Mouse (Mus musculus): ENCODE results near the gene Abhd16b.
A peak's percentile ranks its signal among the peaks of the same experiment; 100 is the strongest.

The Abhd16b gene

GRCm38 (mm10) chr2:181493156-181493927 lies at the start of gene Abhd16b:
Gene Abhd16b, plus strand, starts transcription at chr2:181493206.
- DNase-seq (ENCODE audit: low read depth), result no peak

GRCm38 (mm10) chr2:181452181-181452580 lies 40.8 kb upstream of the Abhd16b start:
- no peak for DNase-seq (ENCODE audit: low read depth)

- no peak for DNase-seq (ENCODE audit: low read depth)
Measured at GRCm38 (mm10) chr2:181453274-181453673, 39.7 kb upstream of the Abhd16b start.

DNA sequence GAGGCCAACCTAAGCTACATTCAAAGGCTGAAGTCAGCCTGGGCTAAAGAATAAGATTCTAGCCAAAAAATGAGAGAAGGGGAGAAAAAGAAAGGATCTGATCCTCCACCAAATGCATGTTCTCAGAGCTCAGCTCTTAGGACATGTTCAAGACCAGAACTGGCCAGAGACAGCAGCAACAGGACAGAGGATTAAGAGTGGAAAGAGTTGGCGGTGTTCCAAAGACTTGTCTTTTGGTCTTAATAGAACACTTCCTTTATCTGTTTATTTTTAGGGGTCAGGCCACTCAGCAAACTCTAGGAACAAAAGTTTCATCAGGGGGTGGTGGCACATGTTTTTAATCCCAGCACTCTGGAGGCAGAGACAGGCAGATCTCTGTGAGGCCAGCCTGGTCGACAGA lies 37.1 kb upstream of the Abhd16b start:
- DNase-seq (ENCODE audit: low read depth), result no peak

- no peak for DNase-seq (ENCODE audit: low read depth)
Measured at GRCm38 (mm10) chr2:181457831-181458230, 35.2 kb upstream of the Abhd16b start.

GRCm38 (mm10) chr2:181458411-181459152 lies 34.4 kb upstream of the Abhd16b start:
- peak; percentile 35 for DNase-seq (ENCODE audit: low read depth)

- DNase-seq (ENCODE audit: low read depth), result peak; percentile 27
Measured at GRCm38 (mm10) chr2:181459153-181459672, 33.8 kb upstream of the Abhd16b start, which contains the start of gene Zbtb46. Gene Zbtb46, minus strand, starts transcription at chr2:181459426.

DNA sequence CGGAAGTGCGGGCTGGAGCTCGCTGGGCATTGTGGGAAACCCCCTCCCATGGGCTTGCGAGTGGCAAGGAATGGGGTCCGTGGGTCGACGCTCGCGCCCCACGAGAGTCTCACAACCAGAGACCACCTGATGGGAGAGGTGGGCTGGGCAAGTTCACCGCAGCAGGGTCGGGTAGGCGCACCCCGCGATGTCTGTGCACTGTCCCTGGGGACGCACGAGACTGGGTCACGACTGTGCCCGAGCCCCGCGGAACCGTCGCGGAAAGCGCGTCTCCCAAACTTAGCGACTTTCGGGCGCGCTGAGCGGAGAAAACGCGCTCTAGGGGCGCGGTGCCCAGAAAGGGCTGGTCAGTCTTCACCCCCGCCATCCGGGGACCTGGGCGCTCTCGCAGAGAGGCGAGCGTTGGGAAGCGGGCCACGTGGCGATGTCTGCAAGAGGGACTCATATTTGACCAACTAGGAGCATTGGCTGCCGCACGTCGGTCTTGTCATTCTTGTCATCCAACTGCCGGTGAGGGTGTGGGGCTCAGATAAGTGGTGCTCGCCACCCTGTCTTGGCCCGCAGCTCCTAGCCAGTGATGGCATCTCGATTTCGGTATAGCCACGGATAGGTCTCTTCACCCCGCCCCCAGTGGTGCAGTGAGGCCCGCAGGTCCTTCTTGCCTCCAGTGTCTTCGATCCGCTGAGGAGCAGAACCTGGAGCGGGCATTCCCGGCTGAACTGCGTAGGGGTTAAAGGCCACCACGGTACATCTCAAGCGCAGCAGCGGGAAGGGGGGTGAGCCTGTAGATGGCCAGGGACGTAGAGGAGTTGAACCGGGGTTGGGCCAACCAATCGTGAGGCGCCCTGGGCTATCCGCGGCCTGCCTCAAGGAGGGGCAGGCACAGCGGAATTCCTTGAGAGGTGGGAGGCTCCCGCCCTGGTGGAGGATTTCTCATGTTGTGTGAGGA lies 33.1 kb upstream of the Abhd16b start:
- peak; percentile 35 for DNase-seq (ENCODE audit: low read depth)

GRCm38 (mm10) chr2:181461536-181462100 lies 31.4 kb upstream of the Abhd16b start:
- DNase-seq (ENCODE audit: low read depth), result no peak

- no peak for DNase-seq (ENCODE audit: low read depth)
Measured at GRCm38 (mm10) chr2:181462604-181463003, 30.4 kb upstream of the Abhd16b start.

GRCm38 (mm10) chr2:181463008-181463738 lies 29.8 kb upstream of the Abhd16b start:
- no peak for DNase-seq (ENCODE audit: low read depth)

DNA sequence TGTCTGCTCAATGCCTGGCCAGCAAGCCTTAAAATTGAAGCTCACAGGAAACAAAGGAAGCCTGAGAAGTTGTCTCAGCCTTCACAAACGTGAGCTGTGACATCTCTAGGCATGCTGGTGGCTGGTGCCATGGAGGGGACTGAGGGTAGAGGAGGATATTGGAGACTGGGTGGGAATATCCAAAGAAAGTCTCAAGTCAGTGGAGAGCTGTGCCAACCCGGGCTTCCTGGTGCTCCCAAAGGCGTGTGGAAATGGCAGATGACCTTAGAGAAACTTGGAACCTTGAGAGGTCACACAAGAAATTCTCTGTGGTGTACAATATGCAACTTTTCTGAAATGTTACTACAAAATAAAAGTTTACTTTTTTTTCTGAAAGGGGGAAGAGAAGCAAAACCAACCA lies 27.6 kb upstream of the Abhd16b start:
- no peak for DNase-seq (ENCODE audit: low read depth)

- DNase-seq (ENCODE audit: low read depth), result no peak
Measured at GRCm38 (mm10) chr2:181470285-181470684, 22.7 kb upstream of the Abhd16b start.

DNA sequence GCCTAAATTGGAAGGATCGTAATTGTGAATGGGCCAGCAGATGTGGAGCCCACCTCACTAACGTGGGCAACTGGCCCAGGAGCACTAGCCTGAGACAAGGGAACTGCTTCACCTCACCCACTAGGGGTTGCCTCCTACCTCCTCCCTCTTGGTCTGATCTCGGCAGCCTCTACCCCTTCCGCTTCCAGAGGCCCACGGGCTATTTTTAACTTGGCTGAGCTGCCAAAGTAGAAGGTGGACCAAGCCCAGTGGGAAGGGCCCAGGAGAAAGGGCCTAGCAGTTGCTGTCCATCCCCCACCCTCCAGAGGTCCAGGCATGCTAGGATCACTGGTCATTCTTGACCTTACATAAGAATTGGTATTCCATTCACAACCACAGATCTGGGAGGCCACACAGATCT lies 21.8 kb upstream of the Abhd16b start:
- DNase-seq (ENCODE audit: low read depth), result no peak

DNA sequence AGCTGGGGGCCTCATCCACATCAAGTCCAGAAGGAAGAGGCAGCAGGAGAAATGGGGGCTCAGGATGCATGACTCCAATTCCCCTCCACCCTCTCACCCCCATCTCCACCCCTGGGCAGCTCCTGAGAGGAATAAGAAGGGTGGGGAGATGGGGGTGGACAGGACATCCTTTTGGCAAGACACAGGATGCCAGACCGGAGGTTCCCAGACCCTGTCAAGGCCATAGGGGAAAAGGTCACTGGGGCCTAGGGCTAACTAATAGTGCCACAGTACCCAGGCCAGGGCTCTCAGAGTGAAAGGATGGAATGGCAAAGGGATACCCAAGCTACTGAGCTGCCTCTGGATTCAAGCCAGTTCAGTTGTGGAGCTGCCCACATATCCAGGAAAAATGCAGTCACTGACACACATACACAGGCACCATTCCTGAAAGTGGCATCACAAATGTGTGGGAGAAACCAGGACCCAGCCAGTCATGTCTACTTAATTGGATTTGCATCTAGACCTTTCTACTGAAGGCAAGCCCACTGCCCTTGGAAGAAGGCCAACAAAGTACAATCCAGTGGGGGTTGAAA lies 20.7 kb upstream of the Abhd16b start:
- DNase-seq (ENCODE audit: low read depth), result no peak

GRCm38 (mm10) chr2:181483120-181483519 lies 9.9 kb upstream of the Abhd16b start:
- DNase-seq (ENCODE audit: low read depth), result no peak

GRCm38 (mm10) chr2:181483562-181484318 lies 9.3 kb upstream of the Abhd16b start:
- DNase-seq (ENCODE audit: low read depth), result peak; percentile 74

DNA sequence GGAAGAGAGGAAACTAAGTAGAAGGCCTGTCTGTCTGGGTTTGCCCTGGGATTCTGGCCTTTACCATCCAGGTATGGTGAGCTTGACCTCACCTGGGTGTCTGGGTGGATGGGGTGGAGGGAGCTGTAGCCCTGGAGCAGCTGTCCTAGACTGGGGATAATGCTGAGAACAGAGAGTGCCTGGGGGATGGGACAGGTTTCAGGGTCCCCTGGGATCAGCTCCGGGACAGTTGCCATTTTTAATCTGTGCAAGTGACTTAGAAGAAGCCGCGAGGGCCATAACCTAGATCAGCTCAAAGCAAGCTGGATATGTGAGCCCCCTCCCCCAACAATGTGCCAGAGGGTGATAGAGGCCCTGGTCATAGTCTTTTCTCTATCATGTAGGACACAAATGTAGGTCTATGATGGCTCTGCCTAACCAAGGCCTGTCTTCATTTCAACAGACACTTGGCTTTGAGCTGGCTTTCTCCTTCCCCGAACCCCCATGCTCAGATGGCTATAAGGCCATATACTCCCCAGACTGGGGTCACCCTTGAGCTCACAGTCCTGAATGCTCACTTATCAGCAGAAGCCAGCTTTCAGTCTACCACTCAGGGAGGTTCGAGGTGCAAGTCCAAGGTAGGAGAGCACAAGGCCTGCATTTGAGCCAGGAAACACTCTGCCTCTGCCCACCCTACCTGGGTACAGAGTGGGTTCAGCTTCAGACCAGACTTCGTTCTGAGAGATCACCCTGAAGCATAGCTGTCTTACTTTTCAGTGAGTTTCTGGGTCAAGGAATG lies 8.4 kb upstream of the Abhd16b start:
- peak; percentile 16 for DNase-seq (ENCODE audit: low read depth)

GRCm38 (mm10) chr2:181485741-181486140 lies 7.3 kb upstream of the Abhd16b start:
- DNase-seq (ENCODE audit: low read depth), result no peak
